Mouse (Mus musculus): Measurements from ENCODE around the gene Raet1e. TPM values are rescaled to one million over a fixed set of nuclear protein-coding genes. Genes with fewer than 3 reads are reported as not detected.
"Not testable (repeated sequence)": the region's sequence is repeated elsewhere in the genome, so short reads cannot be mapped to it uniquely, and the experiment has no call there.

Gene Raet1e
- polyA plus RNA-seq, 1 experiment from 2014 or later, result 2.7 TPM

GRCm38 (mm10) chr10:22172431-22173334, 14.3 kb downstream of the Raet1e start:
- 43% methylated on average over 4 of the region's 5 CpGs for WGBS
- H3K27ac ChIP-seq; H3K9me3 ChIP-seq; H3K9ac ChIP-seq (replicated peaks); H3K4me1 ChIP-seq (replicated peaks); H3K27me3 ChIP-seq; H3K36me3 ChIP-seq; H3K4me3 ChIP-seq (replicated peaks): not testable (repeated sequence)
- peak overlapping the region; percentile 25; the same call in 1 of the 2 replicates for H3K4me2 ChIP-seq (replicated peaks)
- ATAC-seq, result 0 out of 2 replicates have a peak, but pooled peaks have one; percentile 20

- H3K27ac ChIP-seq; H3K9me3 ChIP-seq; H3K27me3 ChIP-seq; H3K4me3 ChIP-seq (replicated peaks); H3K4me1 ChIP-seq (replicated peaks); H3K36me3 ChIP-seq; H3K9ac ChIP-seq (replicated peaks): not testable (repeated sequence)
- peak overlapping the region; percentile 25; the same call in 1 of the 2 replicates for H3K4me2 ChIP-seq (replicated peaks)
- 18% methylated on average over 10 of the region's 17 CpGs for WGBS
- peak; percentile 74; the same call in 1 of the 2 replicates for ATAC-seq
These were observed 15.2 kb downstream of the Raet1e start for GRCm38 (mm10) chr10:22173335-22174189.

GRCm38 (mm10) chr10:22174190-22174487, 15.8 kb downstream of the Raet1e start:
- 81% methylated on average over 2 of the region's 2 CpGs for WGBS
- H3K9me3 ChIP-seq; H3K27me3 ChIP-seq; H3K4me2 ChIP-seq (replicated peaks); ATAC-seq; H3K9ac ChIP-seq (replicated peaks); H3K27ac ChIP-seq; H3K4me1 ChIP-seq (replicated peaks); H3K4me3 ChIP-seq (replicated peaks); H3K36me3 ChIP-seq: not testable (repeated sequence)

GRCm38 (mm10) chr10:22176515-22176914, 18.1 kb downstream of the Raet1e start:
- H3K27ac ChIP-seq; H3K4me2 ChIP-seq (replicated peaks); ATAC-seq; H3K9me3 ChIP-seq; H3K36me3 ChIP-seq; H3K4me1 ChIP-seq (replicated peaks); H3K9ac ChIP-seq (replicated peaks); H3K27me3 ChIP-seq; H3K4me3 ChIP-seq (replicated peaks): not testable (repeated sequence)
- 91% methylated on average over 2 of the region's 2 CpGs for WGBS

- not testable (repeated sequence) for H3K9me3 ChIP-seq; H3K36me3 ChIP-seq; H3K27me3 ChIP-seq; H3K9ac ChIP-seq (replicated peaks); H3K27ac ChIP-seq; H3K4me3 ChIP-seq (replicated peaks); H3K4me1 ChIP-seq (replicated peaks)
- H3K4me2 ChIP-seq (replicated peaks), result peak overlapping the region; percentile 37
- WGBS, result 4% methylated on average over 10 of the region's 10 CpGs
- peak; percentile 82 for ATAC-seq
These were observed 32.7 kb downstream of the Raet1e start for GRCm38 (mm10) chr10:22191035-22191434.

GRCm38 (mm10) chr10:22201352-22201751, 43.0 kb downstream of the Raet1e start:
- H3K4me1 ChIP-seq (replicated peaks); H3K4me3 ChIP-seq (replicated peaks); H3K9ac ChIP-seq (replicated peaks); ATAC-seq; H3K27me3 ChIP-seq; H3K4me2 ChIP-seq (replicated peaks); H3K36me3 ChIP-seq; H3K9me3 ChIP-seq; H3K27ac ChIP-seq: not testable (repeated sequence)
- WGBS, result 94% methylated on average over 3 of the region's 3 CpGs

GRCm38 (mm10) chr10:22202784-22203583, 44.6 kb downstream of the Raet1e start:
- not testable (repeated sequence) for H3K36me3 ChIP-seq; H3K9ac ChIP-seq (replicated peaks); H3K4me2 ChIP-seq (replicated peaks); H3K27ac ChIP-seq; H3K27me3 ChIP-seq; H3K9me3 ChIP-seq; H3K4me1 ChIP-seq (replicated peaks); H3K4me3 ChIP-seq (replicated peaks)
- ATAC-seq, result peak; percentile 92
- WGBS, result no CpG with 5 or more reads among the region's 2 CpGs

GRCm38 (mm10) chr10:22206443-22206842, 48.1 kb downstream of the Raet1e start:
- H3K4me1 ChIP-seq (replicated peaks); H3K4me2 ChIP-seq (replicated peaks); ATAC-seq; H3K9ac ChIP-seq (replicated peaks); H3K36me3 ChIP-seq; H3K4me3 ChIP-seq (replicated peaks); H3K27ac ChIP-seq; H3K27me3 ChIP-seq; H3K9me3 ChIP-seq: not testable (repeated sequence)
- WGBS, result 68% methylated on average over 1 of the region's 1 CpGs

GRCm38 (mm10) chr10:22212012-22212696, 53.8 kb downstream of the Raet1e start:
- H3K9ac ChIP-seq (replicated peaks); H3K4me2 ChIP-seq (replicated peaks); H3K4me3 ChIP-seq (replicated peaks); H3K9me3 ChIP-seq; H3K27ac ChIP-seq; H3K27me3 ChIP-seq; H3K36me3 ChIP-seq; H3K4me1 ChIP-seq (replicated peaks): not testable (repeated sequence)
- peak; percentile 82 for ATAC-seq
- 2% methylated on average over 8 of the region's 11 CpGs for WGBS

GRCm38 (mm10) chr10:22223474-22224349, 65.3 kb downstream of the Raet1e start:
- H3K27ac ChIP-seq; H3K9me3 ChIP-seq; H3K27me3 ChIP-seq; H3K4me1 ChIP-seq (replicated peaks); H3K9ac ChIP-seq (replicated peaks); H3K4me2 ChIP-seq (replicated peaks); H3K36me3 ChIP-seq; H3K4me3 ChIP-seq (replicated peaks): not testable (repeated sequence)
- no CpG with 5 or more reads among the region's 7 CpGs for WGBS
- ATAC-seq, result peak; percentile 93

GRCm38 (mm10) chr10:22265060-22265459, 106.7 kb downstream of the Raet1e start:
- ATAC-seq, result no peak
- WGBS, result 91% methylated on average over 8 of the region's 8 CpGs
- H3K36me3 ChIP-seq, result no peaks in the 10 kb centered on the region
- H3K4me2 ChIP-seq (replicated peaks), result no peak overlapping the region
- no peak overlapping the region for H3K27ac ChIP-seq
- H3K9ac ChIP-seq (replicated peaks), result no peak overlapping the region
- no peaks in the 10 kb centered on the region for H3K4me1 ChIP-seq (replicated peaks)
- H3K27me3 ChIP-seq, result no peaks in the 10 kb centered on the region
- no peak overlapping the region for H3K4me3 ChIP-seq (replicated peaks)
- H3K9me3 ChIP-seq, result peaks cover 8% of the 10 kb centered on the region; the same call in 1 of the 2 replicates

Data from midbrain, embryonic 13.5 days (tissue).